Mouse (Mus musculus) hindbrain, embryonic 10.5 days (tissue): Measurements from ENCODE around the gene Psip1. TPM values are rescaled to one million over a fixed set of nuclear protein-coding genes. Genes with fewer than 3 reads are reported as not detected.

ENCODE experiments used
- polyA plus RNA-seq: library from polyadenylated mRNA; unstranded; fragments of >200 nt; fragmentation: Nextera tagmentation; extraction: Ambion mirVana; gene quantifications from 2 replicates; pipeline ENCODE4 v1.2.1, GENCODE M21; 2016

Psip1 gene
- polyA plus RNA-seq, 1 experiment from 2014 or later, result 244 TPM

Other genes starting within 250 kb of the Psip1 start
- gene Ttc39b, start 162.2 kb downstream of the Psip1 start, polyA plus RNA-seq, result 1.8 and 2.5 TPM in 2 replicates
- 63.8 and 65.1 TPM in 2 replicates for gene Snapc3, start 68.7 kb downstream of the Psip1 start, polyA plus RNA-seq
- gene Ccdc171, start 39.1 kb upstream of the Psip1 start, polyA plus RNA-seq, result 3.3 and 4.5 TPM in 2 replicates